Mouse (Mus musculus): ENCODE results near the gene Negr1.

- TF ChIP-seq PAX5 (IDR thresholded peaks at IDR 0.05; ENCODE audit: low read length) (no peak), POLR2A (IDR thresholded peaks at IDR 0.05; ENCODE audit: low read depth, low read length) (no peak), CTCF (conservative IDR thresholded peaks at IDR 0.05 in 1 of 2, IDR thresholded peaks at IDR 0.05 in 1 of 2; ENCODE audit: low read depth in 2 of 2, low read length in 2 of 2) (no peak), POLR2AphosphoS2 (IDR thresholded peaks at IDR 0.05; ENCODE audit: low read depth, low read length) (no peak), MAZ (IDR thresholded peaks at IDR 0.05; ENCODE audit: low read depth, low read length) (no peak), KAT2A (IDR thresholded peaks at IDR 0.05; ENCODE audit: insufficient replicate concordance, low read length) (no peak), NELFE (IDR thresholded peaks at IDR 0.05; ENCODE audit: low read depth, low read length) (no peak), JUN (IDR thresholded peaks at IDR 0.05; ENCODE audit: insufficient read depth, low read depth, low read length) (no peak), ZMIZ1 (IDR thresholded peaks at IDR 0.05; ENCODE audit: low read depth, low read length) (no peak)
These were observed 631.5 kb downstream of the Negr1 start for GRCm38 (mm10) chr3:157193141-157193540.
